Mouse (Mus musculus) heart, adult 2 months (tissue): ENCODE measurements around the gene Ring1. TPM values are rescaled to one million over a fixed set of nuclear protein-coding genes. Genes with fewer than 3 reads are reported as not detected.

Experiments
- DNase-seq, 2 experiments: peaks; one replicate each; pipeline ENCODE4 v3.0.0; 2021
- H3K27ac ChIP-seq: fragments of 200-600 bp; 2 replicates; pipeline ENCODE4 v1.8.1; 2022
- H3K27me3 ChIP-seq: fragments of 200-500 bp; 2 replicates; pipeline ENCODE4 v1.6.1; 2012; ENCODE audit warnings: mild to moderate bottlenecking, low read length, inconsistent platforms, mixed read lengths; ENCODE audit not compliant: control insufficient read depth, insufficient read depth
- H3K36me3 ChIP-seq: fragments of 200-500 bp; 2 replicates; pipeline ENCODE4 v1.6.1; 2012; ENCODE audit warnings: low read length, inconsistent platforms; ENCODE audit not compliant: control insufficient read depth, insufficient read depth
- H3K4me1 ChIP-seq: fragments of 200-500 bp; 2 replicates; pipeline ENCODE4 v1.6.1; 2011; ENCODE audit warnings: low read length; ENCODE audit not compliant: control insufficient read depth, insufficient read depth
- H3K4me3 ChIP-seq: fragments of 200-600 bp; 2 replicates; pipeline ENCODE4 v1.8.1; 2022
- H3K79me2 ChIP-seq: fragments of 200-500 bp; replicated peaks from 2 replicates; pipeline ENCODE4 v1.6.1; 2012; ENCODE audit warnings: mild to moderate bottlenecking, inconsistent platforms, low read length, moderate library complexity, mixed read lengths; ENCODE audit not compliant: control insufficient read depth, insufficient read depth
- H3K9ac ChIP-seq: fragments of 200-500 bp; 2 replicates; pipeline ENCODE4 v1.6.1; 2012; ENCODE audit warnings: low read depth, mild to moderate bottlenecking, control low read depth, inconsistent platforms, low read length, mixed read lengths
- CTCF ChIP-seq: fragments of 200-600 bp; IDR thresholded peaks from 2 replicates; pipeline ENCODE4 v1.8.1; 2022; ENCODE audit warnings: antibody characterized with exemption, mild to moderate bottlenecking, moderate library complexity
- EP300 ChIP-seq: fragments of 200-500 bp; IDR thresholded peaks from 2 replicates; pipeline ENCODE4 v1.6.1; 2011; ENCODE audit warnings: low read depth, low read length, control low read depth; ENCODE audit not compliant: insufficient read depth
- POLR2A ChIP-seq: fragments of 200-500 bp; IDR thresholded peaks from 2 replicates; pipeline ENCODE4 v1.6.1; 2011; ENCODE audit warnings: mild to moderate bottlenecking, low read depth, low read length, control low read depth; ENCODE audit not compliant: insufficient read depth
- WGBS: fragments of 180-500 bp; shearing (Covaris S2); methylation state at CpG from one replicate; pipeline ENCODE4 v1.1.7; 2018; 5-methylcytosine and 5-hydroxymethylcytosine counted together
- intact Hi-C: fragments of 180-260 bp; cut with DNase I; formaldehyde crosslinking; loops from one replicate; pipeline ENCODE4 v1.15.1; 2025
- polyA plus RNA-seq: library from polyadenylated mRNA; depleted of rRNA; stranded (reverse); fragments of >200 nt; gene quantifications from 2 replicates; pipeline ENCODE4 v1.2.3, GENCODE M21; 2012
- total RNA-seq, 2 experiments: library from RNA; stranded (reverse); gene quantifications; 2 replicates each; pipeline ENCODE4 v1.2.3; 2021

Gene Ring1
- total and polyA plus RNA-seq, 3 experiments, result 13.0 to 18.6 (median 13.1) TPM

DNA sequence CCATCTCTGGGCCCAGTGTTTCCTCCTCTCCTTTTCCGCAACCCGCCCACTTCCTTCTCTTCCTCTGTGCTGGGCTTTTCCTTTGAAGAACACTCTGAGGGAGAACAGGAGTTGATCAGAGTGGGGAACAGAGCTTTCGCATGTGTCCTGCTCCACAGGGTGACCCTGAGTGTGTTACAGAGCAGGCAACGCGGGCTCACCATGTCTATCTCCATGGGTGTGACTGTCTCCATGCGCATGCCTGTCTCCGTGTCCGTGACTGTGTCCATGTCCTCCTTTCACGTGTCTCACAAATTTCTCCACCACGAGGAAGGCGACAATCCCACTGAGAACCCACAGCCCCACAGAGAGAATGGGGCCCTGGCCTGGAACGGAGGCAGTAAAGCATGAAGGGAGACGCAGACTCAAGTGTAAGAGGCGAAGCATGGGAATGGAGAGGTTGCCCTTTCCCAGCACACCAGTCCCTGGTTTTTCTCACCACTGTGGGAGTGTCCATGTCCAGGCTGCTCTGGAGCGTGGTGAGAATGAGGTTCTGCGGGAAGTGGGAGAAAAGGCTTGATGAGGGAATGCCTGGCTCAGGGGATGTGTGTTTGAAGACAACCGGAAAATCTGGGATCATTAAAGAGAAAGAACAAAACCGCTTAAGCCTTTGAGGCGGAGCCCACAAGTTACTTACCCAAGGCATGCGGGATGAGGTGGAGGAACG lies 5.6 kb upstream of the Ring1 start:
- 58% methylated on average over 21 of the region's 21 CpGs for WGBS
- Histone ChIP-seq H3K36me3 (peaks cover 2% of the 10 kb centered on the region; the same call in 1 of the 2 replicates), H3K27ac (no peak overlapping the region; the same call in 1 of the 2 replicates), H3K79me2 (0 out of 2 replicates have a peak, but pooled peaks cover 2% of the 10 kb centered on the region), H3K9ac (no peak overlapping the region), H3K4me1 (peaks cover 19% of the 10 kb centered on the region), H3K27me3 (no peaks in the 10 kb centered on the region), H3K4me3 (peak overlapping the region; percentile 92)
- intact Hi-C loops, result loop anchor here (5.0 kb wide), 2 partner anchors 87 to 187 kb away; partner anchors contain the start of gene H2-DMa
- DNase-seq, result no peak
- TF ChIP-seq EP300, result no peak
- no peak for TF ChIP-seq CTCF
- no peak for TF ChIP-seq POLR2A

DNA sequence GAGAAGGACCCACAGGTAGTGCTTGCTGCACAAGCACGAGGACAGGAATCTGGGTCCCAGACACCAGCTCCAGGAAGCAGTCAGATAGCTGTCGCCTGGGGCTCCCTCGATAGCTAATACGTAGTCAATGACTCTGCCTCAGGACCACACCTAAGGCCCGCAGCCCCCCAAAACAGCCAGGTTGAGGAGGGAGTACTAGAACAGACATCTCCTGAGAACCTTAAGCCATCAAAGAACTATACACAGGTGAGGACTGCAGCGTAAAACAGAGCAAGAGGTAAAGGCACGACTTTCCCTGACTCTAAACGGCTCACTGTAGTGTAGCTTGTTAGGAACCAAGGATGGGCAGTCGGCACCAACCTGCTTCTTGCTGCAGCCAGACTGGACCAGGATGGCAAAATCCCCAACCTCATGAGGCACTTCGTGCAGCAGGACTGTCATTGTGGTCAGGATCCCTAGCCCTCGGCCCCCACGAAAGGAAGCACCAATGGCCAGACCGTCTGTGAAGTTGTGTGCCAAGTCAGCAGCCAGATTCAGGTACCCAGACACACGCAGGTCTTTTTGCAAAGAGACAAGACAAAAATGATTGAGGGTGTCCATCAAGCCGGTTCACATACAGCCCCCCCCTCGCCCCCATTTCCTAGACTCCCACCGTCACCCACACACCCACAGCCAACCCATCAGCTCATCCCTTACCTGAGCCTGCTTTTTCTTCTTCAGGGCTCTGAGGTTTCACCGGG lies 4.8 kb upstream of the Ring1 start:
- Histone ChIP-seq H3K27me3 (no peaks in the 10 kb centered on the region), H3K79me2 (0 out of 2 replicates have a peak, but pooled peaks cover 2% of the 10 kb centered on the region), H3K36me3 (peaks cover 2% of the 10 kb centered on the region; the same call in 1 of the 2 replicates), H3K9ac (no peak overlapping the region), H3K4me3 (no peak overlapping the region), H3K27ac (no peak overlapping the region), H3K4me1 (peaks cover 19% of the 10 kb centered on the region)
- 73% methylated on average over 18 of the region's 18 CpGs for WGBS
- intact Hi-C loops, result no loop called here
- TF ChIP-seq POLR2A (0 out of 2 replicates have a peak, but pooled peaks have one; percentile 7), EP300 (no peak)
- DNase-seq, result no peak

DNA sequence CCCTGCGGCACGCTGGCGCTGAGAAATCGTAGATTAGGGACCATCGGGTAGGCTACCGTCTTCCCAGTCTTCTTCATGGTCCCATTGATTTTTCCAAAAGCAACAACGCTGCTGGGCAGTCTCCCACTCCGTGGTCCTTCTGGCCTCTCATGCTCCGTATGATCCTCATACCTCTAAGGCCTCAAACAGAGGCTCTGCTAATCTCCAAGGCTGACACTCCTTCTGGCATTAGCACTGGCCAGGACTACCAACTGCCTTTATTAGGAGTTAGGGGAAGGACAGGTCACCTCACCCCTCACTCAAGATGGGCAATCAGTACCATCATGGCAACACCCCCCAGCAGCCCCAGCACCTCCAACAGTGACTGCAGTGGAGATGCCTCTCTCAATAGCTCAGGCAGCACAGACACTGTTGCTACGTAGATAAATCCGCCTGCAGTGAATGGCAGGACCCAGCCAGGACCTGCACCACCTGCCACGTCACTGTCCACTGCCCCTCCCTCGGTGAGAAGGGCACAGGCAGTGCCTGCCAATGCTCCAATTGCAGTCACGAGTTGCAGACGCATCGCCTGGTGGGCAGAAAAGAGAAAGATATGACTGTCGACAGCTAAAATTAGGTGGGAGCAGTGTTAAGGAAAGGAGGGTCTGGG lies 4.1 kb upstream of the Ring1 start:
- peak; percentile 39 to 51 for DNase-seq
- peaks cover 2% of the 10 kb centered on the region; the same call in 1 of the 2 replicates for H3K36me3 ChIP-seq
- no peak overlapping the region for H3K4me3 ChIP-seq
- intact Hi-C loops, result no loop called here
- H3K27ac ChIP-seq, result no peak overlapping the region
- peaks cover 18% of the 10 kb centered on the region for H3K4me1 ChIP-seq
- 76% methylated on average over 17 of the region's 17 CpGs for WGBS
- H3K79me2 ChIP-seq, result 0 out of 2 replicates have a peak, but pooled peaks cover 2% of the 10 kb centered on the region
- 0 out of 2 replicates have a peak, but pooled peaks have one; percentile 10 for TF ChIP-seq POLR2A
- TF ChIP-seq EP300, result no peak
- H3K9ac ChIP-seq, result no peak overlapping the region
- H3K27me3 ChIP-seq, result no peaks in the 10 kb centered on the region

DNA sequence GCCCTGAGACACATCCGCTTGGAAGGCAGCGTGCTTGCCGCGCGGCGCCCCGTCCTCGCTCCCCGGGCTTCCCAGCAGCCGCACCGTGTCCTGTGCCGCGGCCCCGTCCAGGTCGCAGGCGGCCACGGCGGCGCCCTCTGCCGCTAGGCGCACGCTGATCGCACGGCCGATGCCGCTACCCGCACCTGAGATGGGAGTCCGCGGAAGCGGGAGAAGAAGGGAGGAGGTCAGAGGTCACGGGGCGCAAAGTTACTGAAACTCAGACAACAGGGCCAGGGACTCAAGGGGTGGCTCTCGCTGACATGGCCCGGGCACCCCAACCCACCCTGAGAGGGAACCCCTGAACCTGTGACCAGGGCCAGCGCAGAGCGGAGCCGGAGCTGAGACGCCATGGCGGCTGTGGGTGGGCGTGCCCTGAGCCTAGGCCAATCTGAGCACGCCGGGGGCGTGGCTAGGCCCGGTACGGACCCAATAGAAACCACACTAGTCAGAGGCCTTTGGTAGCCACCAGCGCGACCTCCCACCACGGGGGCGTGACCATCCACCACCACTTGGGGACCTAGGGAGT lies 3.3 kb upstream of the Ring1 start, which contains the start of gene H2-Ke6:
Gene H2-Ke6, minus strand, starts transcription at position 405 of the 568 bp plus-strand sequence.
- 0 out of 2 replicates have a peak, but pooled peaks cover 2% of the 10 kb centered on the region for H3K79me2 ChIP-seq
- H3K27me3 ChIP-seq, result no peaks in the 10 kb centered on the region
- TF ChIP-seq CTCF (peak; percentile 49), EP300 (0 out of 2 replicates have a peak, but pooled peaks have one; percentile 29), POLR2A (peak; percentile 85)
- intact Hi-C loops, result loop anchor here (2.0 kb wide), 1 partner anchor 73 kb away; the partner anchor contains the start of gene Vps52
- H3K4me1 ChIP-seq, result peaks cover 15% of the 10 kb centered on the region
- H3K4me3 ChIP-seq, result peak within 1 kb of the TSS; percentile 78
- DNase-seq, result peak; percentile 93 to 95
- H3K36me3 ChIP-seq, result peaks cover 2% of the 10 kb centered on the region; the same call in 1 of the 2 replicates
- peak within 1 kb of the TSS; percentile 80 for H3K27ac ChIP-seq
- peak within 1 kb of the TSS; percentile 82 for H3K9ac ChIP-seq
- WGBS, result under 1% methylated on average over 46 of the region's 49 CpGs
